Mouse (Mus musculus): Measurements from ENCODE around the gene Gm8251.
"Not testable (repeated sequence)": the region's sequence is repeated elsewhere in the genome, so short reads cannot be mapped to it uniquely, and the experiment has no call there.

The Gm8251 gene

GRCm38 (mm10) chr1:44061836-44062235 lies at the start of gene Gm8251:
Gene Gm8251, minus strand, starts transcription at chr1:44061936.
- DNase-seq: no peak

- no peak for DNase-seq
Observed at GRCm38 (mm10) chr1:44102939-44103338, 41.2 kb upstream of the Gm8251 start.

GRCm38 (mm10) chr1:44102259-44102717 lies 40.6 kb upstream of the Gm8251 start, which contains the start of gene Tex30:
Gene Tex30, minus strand, starts transcription at chr1:44102441.
- DNase-seq: peak; percentile 94

- DNase-seq: no peak
Observed at GRCm38 (mm10) chr1:44101448-44102225, 39.9 kb upstream of the Gm8251 start.

- DNase-seq: peak; percentile 55
Observed at GRCm38 (mm10) chr1:44064625-44065024, 2.9 kb upstream of the Gm8251 start.

- DNase-seq: no peak
Observed at GRCm38 (mm10) chr1:44063439-44063838, 1.7 kb upstream of the Gm8251 start.

GRCm38 (mm10) chr1:44057805-44058204 lies 3.9 kb downstream of the Gm8251 start:
- no peak for DNase-seq

GRCm38 (mm10) chr1:44046556-44046955 lies 15.2 kb downstream of the Gm8251 start:
- DNase-seq: no peak

- DNase-seq: not testable (repeated sequence)
Observed at GRCm38 (mm10) chr1:44045689-44046088, 16.0 kb downstream of the Gm8251 start.

- no peak for DNase-seq
Observed at GRCm38 (mm10) chr1:44042555-44042915, 19.2 kb downstream of the Gm8251 start.

GRCm38 (mm10) chr1:44041797-44042554 lies 19.8 kb downstream of the Gm8251 start:
- peak; percentile 35 for DNase-seq

GRCm38 (mm10) chr1:44032948-44033347 lies 28.8 kb downstream of the Gm8251 start:
- DNase-seq: no peak

GRCm38 (mm10) chr1:44032213-44032612 lies 29.5 kb downstream of the Gm8251 start:
- DNase-seq: no peak

GRCm38 (mm10) chr1:44027651-44028050 lies 34.1 kb downstream of the Gm8251 start:
- DNase-seq: no peak

- no peak for DNase-seq
Observed at GRCm38 (mm10) chr1:44022656-44023055, 39.1 kb downstream of the Gm8251 start.

- no peak for DNase-seq
Observed at GRCm38 (mm10) chr1:44019934-44020333, 41.8 kb downstream of the Gm8251 start, which contains the start of gene Mettl21c. Gene Mettl21c, minus strand, starts transcription at chr1:44020034.

GRCm38 (mm10) chr1:44015556-44015955 lies 46.2 kb downstream of the Gm8251 start:
- DNase-seq: peak; percentile 11
